Mouse (Mus musculus): ENCODE measurements around the gene Gba2.
"Not testable (repeated sequence)": the region's sequence is repeated elsewhere in the genome, so short reads cannot be mapped to it uniquely, and the experiment has no call there.

Gba2 gene

GRCm38 (mm10) chr4:43552437-43552836 lies 26.2 kb downstream of the Gba2 start:
- no peak for DNase-seq (ENCODE audit: low spot score)

- DNase-seq (ENCODE audit: low spot score) = not testable (repeated sequence)
Observed at GRCm38 (mm10) chr4:43551854-43552253, 26.8 kb downstream of the Gba2 start.

GRCm38 (mm10) chr4:43549055-43549454 lies 29.6 kb downstream of the Gba2 start:
- no peak for DNase-seq (ENCODE audit: low spot score)

GRCm38 (mm10) chr4:43547160-43547559 lies 31.5 kb downstream of the Gba2 start:
- no peak for DNase-seq (ENCODE audit: low spot score)

GRCm38 (mm10) chr4:43546375-43547047 lies 32.2 kb downstream of the Gba2 start:
- no peak for DNase-seq (ENCODE audit: low spot score)

- DNase-seq (ENCODE audit: low spot score) = no peak
Observed at GRCm38 (mm10) chr4:43542044-43542443, 36.6 kb downstream of the Gba2 start.

- no peak for DNase-seq (ENCODE audit: low spot score)
Observed at GRCm38 (mm10) chr4:43536031-43536430, 42.6 kb downstream of the Gba2 start.

- DNase-seq (ENCODE audit: low spot score) = no peak
Observed at GRCm38 (mm10) chr4:43535628-43536027, 43.0 kb downstream of the Gba2 start.

- DNase-seq (ENCODE audit: low spot score) = no peak
Observed at GRCm38 (mm10) chr4:43533270-43533669, 45.4 kb downstream of the Gba2 start.

GRCm38 (mm10) chr4:43530581-43530980 lies 48.1 kb downstream of the Gba2 start:
- DNase-seq (ENCODE audit: low spot score) = peak; percentile 69

GRCm38 (mm10) chr4:43530081-43530501 lies 48.6 kb downstream of the Gba2 start:
- DNase-seq (ENCODE audit: low spot score) = no peak

GRCm38 (mm10) chr4:43528487-43528886 lies 50.2 kb downstream of the Gba2 start:
- no peak for DNase-seq (ENCODE audit: low spot score)

- no peak for DNase-seq (ENCODE audit: low spot score)
Observed at GRCm38 (mm10) chr4:43527880-43528279, 50.8 kb downstream of the Gba2 start.

GRCm38 (mm10) chr4:43519956-43520355 lies 58.7 kb downstream of the Gba2 start:
- peak; percentile 88 for DNase-seq (ENCODE audit: low spot score)

GRCm38 (mm10) chr4:43519551-43519950 lies 59.1 kb downstream of the Gba2 start:
- no peak for DNase-seq (ENCODE audit: low spot score)
